Mouse (Mus musculus) layer of hippocampus, adult 2 months (tissue): ENCODE measurements around the gene 1500011B03Rik. TPM values are rescaled to one million over a fixed set of nuclear protein-coding genes. Genes with fewer than 3 reads are reported as not detected.

Experiments
- DNase-seq, 2 experiments: peaks; one replicate each; pipeline ENCODE4 v3.0.0; 2022; ENCODE audit warnings: low spot score in 2 of 2
- H3K27ac ChIP-seq: fragments of 200-600 bp; 2 replicates; pipeline ENCODE4 v1.8.1; 2022
- H3K4me3 ChIP-seq: fragments of 200-600 bp; 2 replicates; pipeline ENCODE4 v1.8.1; 2022; ENCODE audit warnings: mild to moderate bottlenecking
- CTCF ChIP-seq: fragments of 200-600 bp; conservative IDR thresholded peaks from 2 replicates; pipeline ENCODE4 v1.8.1; 2022; ENCODE audit warnings: antibody characterized with exemption, mild to moderate bottlenecking, moderate library complexity
- total RNA-seq, 2 experiments: library from RNA; stranded (reverse); gene quantifications; 2 replicates each; pipeline ENCODE4 v1.2.3; 2021

1500011B03Rik gene
- total RNA-seq, 2 experiments from 2014 or later, result 136 to 154 TPM

- TF ChIP-seq CTCF, result no peak
- Histone ChIP-seq H3K4me3 (no peak overlapping the region), H3K27ac (no peak overlapping the region)
- DNase-seq, result no peak
Measured at GRCm38 (mm10) chr5:114836886-114837285, 13.6 kb upstream of the 1500011B03Rik start.

GRCm38 (mm10) chr5:114829740-114830139, 6.5 kb upstream of the 1500011B03Rik start:
- no peak overlapping the region for H3K27ac ChIP-seq
- TF ChIP-seq CTCF, result no peak
- H3K4me3 ChIP-seq, result no peak overlapping the region
- DNase-seq, result no peak

GRCm38 (mm10) chr5:114827427-114827826, 4.2 kb upstream of the 1500011B03Rik start:
- H3K27ac ChIP-seq, result no peak overlapping the region
- TF ChIP-seq CTCF, result no peak
- no peak for DNase-seq
- H3K4me3 ChIP-seq, result no peak overlapping the region

GRCm38 (mm10) chr5:114825978-114826691, 2.9 kb upstream of the 1500011B03Rik start:
- peak overlapping the region; percentile 39; the same call in 1 of the 2 replicates for H3K4me3 ChIP-seq
- no peak overlapping the region for H3K27ac ChIP-seq
- DNase-seq, result no peak
- TF ChIP-seq CTCF, result peak; percentile 27; the same call in 1 of the 2 replicates

GRCm38 (mm10) chr5:114824197-114824596, 929 bp upstream of the 1500011B03Rik start:
- no peak overlapping the region for H3K27ac ChIP-seq
- peak in 1 of 2 experiments; percentile 51 for DNase-seq
- H3K4me3 ChIP-seq, result no peak overlapping the region
- peak; percentile 89 for TF ChIP-seq CTCF

- no peak for TF ChIP-seq CTCF
- no peak for DNase-seq
Measured at GRCm38 (mm10) chr5:114818124-114818523, 5.1 kb downstream of the 1500011B03Rik start.

GRCm38 (mm10) chr5:114816599-114816998, 6.7 kb downstream of the 1500011B03Rik start:
- H3K27ac ChIP-seq, result no peak overlapping the region
- H3K4me3 ChIP-seq, result no peak overlapping the region
- DNase-seq, result no peak
- 0 out of 2 replicates have a peak, but pooled peaks have one; percentile 4 for TF ChIP-seq CTCF

More at GRCm38 (mm10) chr5:114818124-114818523, 5.1 kb downstream of the 1500011B03Rik start:
- H3K27ac ChIP-seq, result no peak overlapping the region
- H3K4me3 ChIP-seq, result no peak overlapping the region

GRCm38 (mm10) chr5:114813525-114814181, 9.6 kb downstream of the 1500011B03Rik start:
- peak; percentile 91 for DNase-seq
- H3K4me3 ChIP-seq, result peak overlapping the region; percentile 71
- TF ChIP-seq CTCF, result no peak
- H3K27ac ChIP-seq, result peak overlapping the region; percentile 94

GRCm38 (mm10) chr5:114809826-114810225, 13.4 kb downstream of the 1500011B03Rik start:
- TF ChIP-seq CTCF, result no peak
- Histone ChIP-seq H3K27ac (peak overlapping the region; percentile 10; the same call in 1 of the 2 replicates), H3K4me3 (no peak overlapping the region)
- no peak for DNase-seq

GRCm38 (mm10) chr5:114809181-114809756, 14.0 kb downstream of the 1500011B03Rik start:
- no peak for TF ChIP-seq CTCF
- Histone ChIP-seq H3K4me3 (no peak overlapping the region), H3K27ac (no peak overlapping the region)
- DNase-seq, result no peak

- Histone ChIP-seq H3K27ac (no peak overlapping the region), H3K4me3 (no peak overlapping the region)
- no peak for DNase-seq
- TF ChIP-seq CTCF, result no peak
Measured at GRCm38 (mm10) chr5:114808385-114808784, 14.9 kb downstream of the 1500011B03Rik start.

- Histone ChIP-seq H3K27ac (no peak overlapping the region), H3K4me3 (no peak overlapping the region)
- DNase-seq, result no peak
- TF ChIP-seq CTCF, result no peak
Measured at GRCm38 (mm10) chr5:114807893-114808292, 15.4 kb downstream of the 1500011B03Rik start.

GRCm38 (mm10) chr5:114807468-114807867, 15.8 kb downstream of the 1500011B03Rik start:
- H3K4me3 ChIP-seq, result no peak overlapping the region
- DNase-seq, result no peak
- peak overlapping the region; percentile 74; the same call in 1 of the 2 replicates for H3K27ac ChIP-seq
- TF ChIP-seq CTCF, result no peak
